Mouse (Mus musculus) G1E (cell line): Measurements from ENCODE around the gene Hmg20b.

Source experiments
- CTCF ChIP-seq: IDR thresholded peaks from 2 replicates; pipeline ENCODE4 v1.5.1; 2012; ENCODE audit warnings: low read depth, low read length, inconsistent platforms, mixed read lengths
- GATA1 ChIP-seq: IDR thresholded peaks from 2 replicates; pipeline ENCODE4 v1.6.1; 2012; ENCODE audit warnings: borderline replicate concordance, low read length, inconsistent platforms, mixed read lengths
- GATA2 ChIP-seq: IDR thresholded peaks from 2 replicates; pipeline ENCODE4 v1.6.1; 2012; ENCODE audit warnings: low read depth, low read length, inconsistent platforms, borderline replicate concordance
- POLR2AphosphoS5 ChIP-seq: IDR thresholded peaks from 2 replicates; pipeline ENCODE4 v1.6.1; 2012; ENCODE audit warnings: low read depth, low read length, inconsistent platforms; ENCODE audit not compliant: insufficient replicate concordance
- TAL1 ChIP-seq: conservative IDR thresholded peaks from 2 replicates; pipeline ENCODE4 v1.6.1; 2012; ENCODE audit warnings: low read depth, low read length, inconsistent platforms, mixed read lengths

- TF ChIP-seq CTCF, result no peak
- TF ChIP-seq POLR2AphosphoS5, result no peak
- no peak for TF ChIP-seq GATA1
- TF ChIP-seq TAL1, result no peak
- TF ChIP-seq GATA2, result no peak
Observed at GRCm38 (mm10) chr10:81399798-81400308, 49.6 kb upstream of the Hmg20b start.
